Mouse (Mus musculus): ENCODE measurements around the gene Rplp2.

DNA sequence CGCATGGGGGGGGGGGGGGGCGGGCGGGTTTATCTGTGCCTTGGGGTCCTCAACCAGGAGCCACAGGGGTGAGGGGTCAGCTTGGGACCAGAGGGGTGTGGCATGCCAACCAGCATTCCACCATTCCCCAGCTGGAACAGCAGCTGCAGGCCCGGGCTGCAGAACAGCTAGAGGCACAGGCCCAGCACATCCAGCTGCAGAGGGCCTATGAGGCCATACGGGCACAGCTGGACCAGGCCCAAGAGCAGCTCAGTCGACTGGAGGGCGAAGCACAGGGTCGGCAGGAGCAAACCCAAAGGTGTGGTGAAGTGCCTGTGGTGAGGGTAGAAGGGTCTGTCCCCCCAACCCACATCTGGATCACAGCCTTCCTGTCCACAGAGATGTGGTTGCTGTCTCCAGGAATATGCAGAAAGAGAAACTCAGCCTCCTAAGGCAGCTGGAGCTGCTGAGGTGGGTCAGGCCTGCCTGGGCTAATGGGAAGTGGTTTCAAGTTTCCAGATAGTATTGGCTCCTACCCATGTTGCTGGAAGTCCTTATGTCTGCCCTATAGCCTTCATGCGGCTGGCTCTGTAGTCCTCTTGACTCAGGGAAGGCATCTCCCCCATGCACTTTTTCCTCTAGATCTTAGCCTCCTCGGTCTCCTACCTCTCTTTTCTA, 18.3 kb downstream of the Rplp2 start:
- TF ChIP-seq POLR2A (IDR thresholded peaks at IDR 0.05; ENCODE audit: borderline replicate concordance, extremely low read depth, insufficient read depth, insufficient read length, poor library complexity, severe bottlenecking) (no peak), CTCF (IDR thresholded peaks at IDR 0.05; ENCODE audit: borderline replicate concordance, extremely low read depth, insufficient read depth, insufficient read length) (no peak)
